In genomic region chr15:36381228-36381671, GRCm38 (mm10) we compare ENCODE assay signal across 11 mouse cellular contexts.
A peak's percentile ranks its signal among the peaks of the same experiment; 100 is the strongest.
DNase-seq lines count a peak whose midpoint lies in the region; ATAC-seq and TF ChIP-seq lines count a peak whose summit lies in the region.
"Had no signal": no experiment of that assay in that cellular context is flagged by ENCODE, and none has a peak within 500 bp of the region (broad histone marks: within the 10 kb centered on the region; RNA-seq: fewer than 3 reads in every experiment).

No protein-coding gene starts in this region.

- H3K27ac ChIP-seq in heart, embryonic 11.5 days (ENCODE audit: low read depth, low read length), result peak overlapping the region; percentile 29; the same call in 1 of the 2 replicates
- H3K27ac ChIP-seq in heart, adult 2 months, result no peak overlapping the region
- H3K27ac ChIP-seq in embryonic facial prominence, embryonic 10.5 days (replicated peaks), result no peak overlapping the region
- no peak overlapping the region for H3K27ac ChIP-seq in hindbrain, postnatal 0 days
- no peak overlapping the region for H3K27ac ChIP-seq in midbrain, embryonic 12.5 days (replicated peaks)
- H3K27ac ChIP-seq: gastrocnemius, adult 2 months had no signal

- DNase-seq in heart, adult 2 months, result no peak
- peak; percentile 18 for DNase-seq in embryonic facial prominence, embryonic 10.5 days (ENCODE audit: low spot score)
- no peak for DNase-seq in hindbrain, postnatal 0 days (ENCODE audit: low spot score)
- DNase-seq in cerebellum, adult 18-20 months, result no peak
- no peak for DNase-seq in layer of hippocampus, adult 9-10 months (ENCODE audit: low spot score)
- DNase-seq: adrenal gland, postnatal 10 days; B cell, adult 2 months; gastrocnemius, adult 2 months had no signal

- 0% methylated on average over 8 of the region's 8 CpGs for WGBS in heart, embryonic 11.5 days (ENCODE audit: insufficient replicate concordance)
- 19% methylated on average over 8 of the region's 8 CpGs for WGBS in heart, adult 2 months
- WGBS in embryonic facial prominence, embryonic 10.5 days, result 5% methylated on average over 8 of the region's 8 CpGs
- 5% methylated on average over 8 of the region's 8 CpGs for WGBS in hindbrain, postnatal 0 days
- 4% methylated on average over 8 of the region's 8 CpGs for WGBS in midbrain, embryonic 12.5 days

- H3K4me2 ChIP-seq in heart, embryonic 11.5 days, result peak overlapping the region; percentile 69
- peak overlapping the region; percentile 40 for H3K4me2 ChIP-seq in hindbrain, postnatal 0 days (ENCODE audit: low read depth, low read length)
- peak overlapping the region; percentile 30 for H3K4me2 ChIP-seq in midbrain, embryonic 12.5 days (replicated peaks)

- no peaks in the 10 kb centered on the region for H3K9me3 ChIP-seq in heart, embryonic 11.5 days (replicated peaks; ENCODE audit: control insufficient read depth, low read length)
- no peaks in the 10 kb centered on the region for H3K9me3 ChIP-seq in embryonic facial prominence, embryonic 10.5 days
- no peaks in the 10 kb centered on the region for H3K9me3 ChIP-seq in hindbrain, postnatal 0 days (ENCODE audit: low read length)
- H3K9me3 ChIP-seq in midbrain, embryonic 12.5 days, result no peaks in the 10 kb centered on the region

- no peak for TF ChIP-seq EP300 in heart, adult 2 months (IDR thresholded peaks at IDR 0.05; ENCODE audit: insufficient read depth, low read depth, low read length)

- TF ChIP-seq POLR2A in heart, adult 2 months (IDR thresholded peaks at IDR 0.05; ENCODE audit: insufficient read depth, low read depth, low read length), result no peak

- H3K79me2 ChIP-seq in heart, adult 2 months (replicated peaks; ENCODE audit: control insufficient read depth, insufficient read depth, low read length), result no peaks in the 10 kb centered on the region

- no peaks in the 10 kb centered on the region for H3K36me3 ChIP-seq in heart, embryonic 11.5 days (ENCODE audit: control insufficient read depth, insufficient read depth, low read length)
- H3K36me3 ChIP-seq in heart, adult 2 months (ENCODE audit: control insufficient read depth, insufficient read depth, low read length), result no peaks in the 10 kb centered on the region
- no peaks in the 10 kb centered on the region for H3K36me3 ChIP-seq in embryonic facial prominence, embryonic 10.5 days (replicated peaks)
- no peaks in the 10 kb centered on the region for H3K36me3 ChIP-seq in hindbrain, postnatal 0 days (ENCODE audit: insufficient read depth, low read length)
- no peaks in the 10 kb centered on the region for H3K36me3 ChIP-seq in midbrain, embryonic 12.5 days

- H3K27me3 ChIP-seq in heart, embryonic 11.5 days (ENCODE audit: control insufficient read depth, insufficient read depth, low read length), result no peaks in the 10 kb centered on the region
- H3K27me3 ChIP-seq in heart, adult 2 months (ENCODE audit: control insufficient read depth, insufficient read depth, low read length), result 0 out of 2 replicates have a peak, but pooled peaks cover 2% of the 10 kb centered on the region
- H3K27me3 ChIP-seq in embryonic facial prominence, embryonic 10.5 days (replicated peaks; ENCODE audit: low read depth, poor library complexity, severe bottlenecking), result peaks cover 33% of the 10 kb centered on the region
- no peaks in the 10 kb centered on the region for H3K27me3 ChIP-seq in hindbrain, postnatal 0 days (ENCODE audit: insufficient read depth, low read length)
- peaks cover 10% of the 10 kb centered on the region for H3K27me3 ChIP-seq in midbrain, embryonic 12.5 days

- peaks cover 18% of the 10 kb centered on the region for H3K4me1 ChIP-seq in heart, embryonic 11.5 days (ENCODE audit: control insufficient read depth, insufficient read depth, low read length)
- H3K4me1 ChIP-seq in heart, adult 2 months (ENCODE audit: control insufficient read depth, insufficient read depth, low read length), result no peaks in the 10 kb centered on the region
- H3K4me1 ChIP-seq in embryonic facial prominence, embryonic 10.5 days, result peaks cover 13% of the 10 kb centered on the region
- no peaks in the 10 kb centered on the region for H3K4me1 ChIP-seq in hindbrain, postnatal 0 days (ENCODE audit: insufficient read depth, low read length)
- peaks cover 3% of the 10 kb centered on the region; the same call in 1 of the 2 replicates for H3K4me1 ChIP-seq in midbrain, embryonic 12.5 days

- TF ChIP-seq CTCF in heart, adult 2 months (IDR thresholded peaks at IDR 0.05), result no peak
- TF ChIP-seq CTCF in hindbrain, postnatal 0 days (IDR thresholded peaks at IDR 0.05; ENCODE audit: low read depth), result no peak

- intact Hi-C loops in heart, adult 2 months (cut with DNase I), result no loop called here

- H3K4me3 ChIP-seq in heart, embryonic 11.5 days (ENCODE audit: low read depth, low read length), result peak overlapping the region; percentile 36
- no peak overlapping the region for H3K4me3 ChIP-seq in heart, adult 2 months
- peak overlapping the region; percentile 37 for H3K4me3 ChIP-seq in embryonic facial prominence, embryonic 10.5 days
- peak overlapping the region; percentile 24 for H3K4me3 ChIP-seq in hindbrain, postnatal 0 days (ENCODE audit: low read length)
- H3K4me3 ChIP-seq in midbrain, embryonic 12.5 days, result 0 out of 2 replicates have a peak overlapping the region, but pooled peaks have one; percentile 10
- H3K4me3 ChIP-seq: gastrocnemius, adult 2 months had no signal

- ATAC-seq in heart, embryonic 11.5 days (replicated peaks; ENCODE audit: insufficient number of reproducible peaks, low FRiP score, low TSS enrichment), result 0 out of 2 replicates have a peak, but pooled peaks have one; percentile 35
- ATAC-seq in hindbrain, postnatal 0 days, result peak; percentile 49; the same call in 1 of the 2 replicates
- no peak for ATAC-seq in midbrain, embryonic 12.5 days (ENCODE audit: low FRiP score, low read depth)
- no peak for ATAC-seq in CD4-positive, CD25-positive, alpha-beta regulatory T cell, adult 4 months

- peak overlapping the region; percentile 43; the same call in 1 of the 2 replicates for H3K9ac ChIP-seq in heart, embryonic 11.5 days (ENCODE audit: low read depth, low read length)
- no peak overlapping the region for H3K9ac ChIP-seq in heart, adult 2 months (ENCODE audit: low read depth, low read length)
- no peak overlapping the region for H3K9ac ChIP-seq in hindbrain, postnatal 0 days (replicated peaks; ENCODE audit: low read length)
- no peak overlapping the region for H3K9ac ChIP-seq in midbrain, embryonic 12.5 days (replicated peaks)

Comparison
In these comparisons a context has a peak if more than half of its experiments do, and no peak if none do; other contexts are left out.
1. ATAC-seq: peak in heart, embryonic 11.5 days (single experiment) and hindbrain, postnatal 0 days (single experiment); none in midbrain, embryonic 12.5 days (single experiment) and CD4-positive, CD25-positive, alpha-beta regulatory T cell, adult 4 months (single experiment).
2. Peak in every context shown above with its lines, with median percentiles within 50 percentile points of each other: H3K4me2 ChIP-seq.